Mouse (Mus musculus) intestine, postnatal 0 days (tissue): ENCODE measurements around the gene Olfr1368. TPM values are rescaled to one million over a fixed set of nuclear protein-coding genes. Genes with fewer than 3 reads are reported as not detected.
A peak's percentile ranks its signal among the peaks of the same experiment; 100 is the strongest.

Experiments
- ATAC-seq: fragments of 200-750 bp; cut with Nextera tagmentation; 2 replicates; pipeline ENCODE4 v1.8.0; 2017; ENCODE audit warnings: mild to moderate bottlenecking, moderate TSS enrichment, moderate library complexity
- H3K27ac ChIP-seq: fragments of 300-500 bp; sonication (generic); 2 replicates; pipeline ENCODE4 v1.5.1; 2014; ENCODE audit warnings: mild to moderate bottlenecking, low read depth, low read length, moderate library complexity
- H3K27me3 ChIP-seq: fragments of 300-500 bp; sonication (generic); replicated peaks from 2 replicates; pipeline ENCODE4 v1.6.1; 2014; ENCODE audit warnings: low read length, mixed read lengths; ENCODE audit not compliant: control insufficient read depth, insufficient read depth
- H3K36me3 ChIP-seq: fragments of 300-500 bp; sonication (generic); 2 replicates; pipeline ENCODE4 v1.6.1; 2014; ENCODE audit warnings: mild to moderate bottlenecking, moderate library complexity; ENCODE audit not compliant: control insufficient read depth, insufficient read depth
- H3K4me1 ChIP-seq: fragments of 300-500 bp; sonication (generic); replicated peaks from 2 replicates; pipeline ENCODE4 v1.6.1; 2014; ENCODE audit warnings: antibody characterized with exemption, low read length, mixed read lengths; ENCODE audit not compliant: control insufficient read depth, insufficient read depth
- H3K4me2 ChIP-seq: fragments of 300-500 bp; sonication (generic); replicated peaks from 2 replicates; pipeline ENCODE4 v1.6.1; 2014; ENCODE audit warnings: low read depth, mild to moderate bottlenecking, moderate library complexity
- H3K4me3 ChIP-seq: fragments of 300-500 bp; sonication (generic); 2 replicates; pipeline ENCODE4 v1.5.1; 2014; ENCODE audit warnings: low read depth, low read length
- H3K9ac ChIP-seq: fragments of 300-500 bp; sonication (generic); 2 replicates; pipeline ENCODE4 v1.6.1; 2014; ENCODE audit warnings: mild to moderate bottlenecking, low read depth, low read length
- H3K9me3 ChIP-seq: fragments of 300-500 bp; sonication (generic); 2 replicates; pipeline ENCODE4 v1.6.1; 2016; ENCODE audit warnings: mixed run types; ENCODE audit not compliant: control insufficient read depth
- CTCF ChIP-seq: sonication (generic); IDR thresholded peaks from 2 replicates; pipeline ENCODE4 v1.5.1; 2016; ENCODE audit warnings: low read depth, mild to moderate bottlenecking, control low read depth, antibody characterized with exemption, moderate library complexity
- WGBS: fragments of 180-500 bp; shearing (Covaris S2); extraction: QIAGEN DNeasy Blood & Tissue Kit; methylation state at CpG from one replicate; pipeline ENCODE4 v1.1.7; 2014; 5-methylcytosine and 5-hydroxymethylcytosine counted together
- polyA plus RNA-seq: library from polyadenylated mRNA; unstranded; fragments of >200 nt; fragmentation: Nextera tagmentation; extraction: Ambion mirVana; gene quantifications from 2 replicates; pipeline ENCODE4 v1.2.1, GENCODE M21; 2015

Gene Olfr1368
- polyA plus RNA-seq, 1 experiment from 2014 or later, result not detected

DNA sequence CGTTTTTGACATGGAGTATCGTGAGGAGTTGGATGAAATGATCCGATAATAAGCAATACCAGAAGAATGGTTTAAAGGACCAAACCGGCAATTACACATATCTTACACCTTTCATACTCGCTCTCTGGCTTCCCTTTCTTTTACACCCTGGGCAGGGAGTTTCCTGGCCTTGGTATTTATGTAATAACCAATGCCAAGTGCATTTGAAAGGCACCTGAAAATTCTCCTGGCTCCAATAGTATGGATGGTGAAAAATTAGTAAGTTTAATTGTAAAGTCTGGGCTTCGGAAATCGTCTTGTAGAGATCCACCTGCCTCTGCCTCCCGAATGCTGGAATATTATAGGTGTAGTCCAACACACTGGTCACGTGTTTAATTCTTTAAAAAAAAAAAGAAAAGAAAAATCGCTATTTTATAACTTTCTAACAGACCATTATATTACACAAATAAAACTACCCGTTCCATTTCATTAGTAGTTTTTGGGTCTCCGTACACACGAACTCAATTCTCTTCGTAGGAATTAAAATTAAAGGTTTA, 23.5 kb upstream of the Olfr1368 start:
- no peak for TF ChIP-seq CTCF
- Histone ChIP-seq H3K9ac (peak overlapping the region; percentile 46), H3K4me2 (peak overlapping the region; percentile 85), H3K4me1 (no peaks in the 10 kb centered on the region; the same call in 1 of the 2 replicates), H3K9me3 (no peaks in the 10 kb centered on the region), H3K27ac (peak overlapping the region; percentile 66), H3K36me3 (no peaks in the 10 kb centered on the region), H3K27me3 (no peaks in the 10 kb centered on the region), H3K4me3 (peak overlapping the region; percentile 63)
- WGBS, result 2% methylated on average over 14 of the region's 14 CpGs
- no peak for ATAC-seq

GRCm38 (mm10) chr13:21168371-21169011, 22.8 kb upstream of the Olfr1368 start:
- under 1% methylated on average over 16 of the region's 16 CpGs for WGBS
- ATAC-seq, result no peak
- Histone ChIP-seq H3K27me3 (no peaks in the 10 kb centered on the region), H3K4me2 (peak overlapping the region; percentile 85), H3K9me3 (no peaks in the 10 kb centered on the region), H3K36me3 (no peaks in the 10 kb centered on the region), H3K9ac (peak overlapping the region; percentile 46), H3K4me1 (no peaks in the 10 kb centered on the region; the same call in 1 of the 2 replicates), H3K27ac (peak overlapping the region; percentile 66), H3K4me3 (peak overlapping the region; percentile 63)
- no peak for TF ChIP-seq CTCF

DNA sequence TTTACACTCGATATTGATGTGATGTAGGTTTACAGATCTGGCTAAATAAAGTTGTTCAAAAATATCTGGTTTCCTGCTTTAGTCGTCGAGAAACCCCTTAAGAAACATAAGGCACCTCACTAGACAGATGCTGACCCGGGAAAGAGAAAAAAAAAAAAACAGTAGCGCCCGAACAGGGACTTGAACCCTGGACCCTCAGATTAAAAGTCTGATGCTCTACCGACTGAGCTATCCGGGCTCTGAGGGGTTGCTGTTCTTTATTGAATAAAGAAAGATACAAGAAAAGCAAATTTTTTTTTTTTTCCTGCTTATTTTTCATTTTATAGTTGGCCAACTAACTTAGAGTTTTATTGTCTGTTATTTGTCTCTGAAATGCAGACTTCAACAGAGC, 22.2 kb upstream of the Olfr1368 start:
- Histone ChIP-seq H3K27me3 (no peaks in the 10 kb centered on the region), H3K9ac (peak overlapping the region; percentile 46; the same call in 1 of the 2 replicates)
- no peak for TF ChIP-seq CTCF

GRCm38 (mm10) chr13:21166936-21167909, 21.6 kb upstream of the Olfr1368 start:
- Histone ChIP-seq H3K9me3 (no peaks in the 10 kb centered on the region), H3K36me3 (no peaks in the 10 kb centered on the region), H3K9ac (peak overlapping the region; percentile 4; the same call in 1 of the 2 replicates), H3K4me3 (peak overlapping the region; percentile 63), H3K27me3 (no peaks in the 10 kb centered on the region), H3K4me2 (peak overlapping the region; percentile 85), H3K27ac (no peak overlapping the region), H3K4me1 (no peaks in the 10 kb centered on the region)
- 1% methylated on average over 27 of the region's 27 CpGs for WGBS
- peak; percentile 50 for ATAC-seq
- no peak for TF ChIP-seq CTCF

More for the DNA sequence above, 22.2 kb upstream of the Olfr1368 start:
- H3K9me3 ChIP-seq, result no peaks in the 10 kb centered on the region
- peak overlapping the region; percentile 85 for H3K4me2 ChIP-seq
- no peak overlapping the region for H3K27ac ChIP-seq
- peak; percentile 40; the same call in 1 of the 2 replicates for ATAC-seq
- under 1% methylated on average over 8 of the region's 8 CpGs for WGBS
- H3K4me3 ChIP-seq, result peak overlapping the region; percentile 63
- H3K36me3 ChIP-seq, result no peaks in the 10 kb centered on the region
- no peaks in the 10 kb centered on the region; the same call in 1 of the 2 replicates for H3K4me1 ChIP-seq

- no peak for ATAC-seq
Measured at GRCm38 (mm10) chr13:21162591-21162990, 16.9 kb upstream of the Olfr1368 start.

GRCm38 (mm10) chr13:21161591-21161990, 15.9 kb upstream of the Olfr1368 start:
- no peaks in the 10 kb centered on the region for H3K9me3 ChIP-seq
- 38% methylated on average over 2 of the region's 2 CpGs for WGBS
- ATAC-seq, result no peak
- H3K4me2 ChIP-seq, result peak overlapping the region; percentile 91; the same call in 1 of the 2 replicates
- no peak for TF ChIP-seq CTCF
- H3K4me3 ChIP-seq, result no peak overlapping the region; the same call in 1 of the 2 replicates
- no peaks in the 10 kb centered on the region for H3K36me3 ChIP-seq
- no peaks in the 10 kb centered on the region for H3K27me3 ChIP-seq
- H3K27ac ChIP-seq, result no peak overlapping the region
- no peaks in the 10 kb centered on the region for H3K4me1 ChIP-seq
- H3K9ac ChIP-seq, result no peak overlapping the region

More at GRCm38 (mm10) chr13:21162591-21162990, 16.9 kb upstream of the Olfr1368 start:
- H3K27ac ChIP-seq, result no peak overlapping the region
- 62% methylated on average over 5 of the region's 5 CpGs for WGBS
- H3K9ac ChIP-seq, result no peak overlapping the region
- no peak for TF ChIP-seq CTCF
- no peaks in the 10 kb centered on the region for H3K27me3 ChIP-seq
- no peak overlapping the region for H3K4me2 ChIP-seq
- no peaks in the 10 kb centered on the region for H3K4me1 ChIP-seq
- no peaks in the 10 kb centered on the region for H3K9me3 ChIP-seq
- H3K4me3 ChIP-seq, result no peak overlapping the region
- no peaks in the 10 kb centered on the region for H3K36me3 ChIP-seq
